Mouse (Mus musculus) cerebellum, postnatal 36 days (tissue): ENCODE measurements at regions not wholly inside any gene's neighbourhood (a gene's known extent, or its start where the extent isn't known, plus 50 kb on each side); places are given as distances from the start of the nearest gene placed in this dataset.

Source experiments
- DNase-seq, 2 experiments: peaks; one replicate each; pipeline ENCODE4 v3.0.0; 2021 to 2022; ENCODE audit warnings: mixed read lengths in 2 of 2

GRCm38 (mm10) chr2:38420498-38420897 lies 81.4 kb downstream of the Lhx2 start:
- DNase-seq: no peak

GRCm38 (mm10) chr2:38422406-38422805 lies 83.3 kb downstream of the Lhx2 start:
- no peak for DNase-seq

- peak; percentile 53 to 60 for DNase-seq
Observed at GRCm38 (mm10) chr2:38423886-38424277, 84.8 kb downstream of the Lhx2 start.

GRCm38 (mm10) chr2:38424278-38424931 lies 85.3 kb downstream of the Lhx2 start:
- no peak for DNase-seq

GRCm38 (mm10) chr2:38424976-38425375 lies 85.9 kb downstream of the Lhx2 start:
- no peak for DNase-seq

- peak; percentile 75 to 82 for DNase-seq
Observed at GRCm38 (mm10) chr2:38429752-38430378, 81.6 kb upstream of the Nek6 start.

- no peak for DNase-seq
Observed at GRCm38 (mm10) chr2:38431546-38431945, 79.9 kb upstream of the Nek6 start.

- DNase-seq: peak in 1 of 2 experiments; percentile 13
Observed at GRCm38 (mm10) chr2:38433736-38434135, 77.7 kb upstream of the Nek6 start.

- DNase-seq: no peak
Observed at GRCm38 (mm10) chr2:38436701-38437100, 74.7 kb upstream of the Nek6 start.

GRCm38 (mm10) chr2:38439191-38439590 lies 72.3 kb upstream of the Nek6 start:
- DNase-seq: no peak

GRCm38 (mm10) chr2:38439973-38440372 lies 71.5 kb upstream of the Nek6 start:
- no peak for DNase-seq

- no peak for DNase-seq
Observed at GRCm38 (mm10) chr2:38449092-38449491, 62.4 kb upstream of the Nek6 start.

GRCm38 (mm10) chr2:38456571-38456970 lies 54.9 kb upstream of the Nek6 start:
- DNase-seq: no peak

GRCm38 (mm10) chr2:38460367-38460766 lies 51.1 kb upstream of the Nek6 start:
- no peak for DNase-seq

GRCm38 (mm10) chr2:38460825-38461540 lies 50.5 kb upstream of the Nek6 start:
- DNase-seq: peak; percentile 27 to 40
